9 mouse cellular contexts compared by ENCODE assay signal in genomic region chr11:102216886-102217240, GRCm38 (mm10). TPM values are rescaled to one million over a fixed set of nuclear protein-coding genes. Genes with fewer than 3 reads are reported as not detected.
A peak's percentile ranks its signal among the peaks of the same experiment; 100 is the strongest.
DNase-seq lines count a peak whose midpoint lies in the region; ATAC-seq and TF ChIP-seq lines count a peak whose summit lies in the region.
"Had no signal": no experiment of that assay in that cellular context is flagged by ENCODE, and none has a peak within 500 bp of the region (broad histone marks: within the 10 kb centered on the region; RNA-seq: fewer than 3 reads in every experiment).

No protein-coding gene starts in this region.

- WGBS in olfactory bulb, adult 2 months: 13% methylated on average over 5 of the region's 5 CpGs

- no peak for TF ChIP-seq CTCF in gastrocnemius, adult 2 months (IDR thresholded peaks at IDR 0.05)
- no peak for TF ChIP-seq CTCF in olfactory bulb, adult 2 months (IDR thresholded peaks at IDR 0.05; ENCODE audit: insufficient read depth, low read depth, low read length)

- H3K4me3 ChIP-seq in gastrocnemius, adult 2 months: peak overlapping the region; percentile 80
- peak overlapping the region; percentile 99 for H3K4me3 ChIP-seq in megakaryocyte, embryonic 14.5 days (replicated peaks)
- peak overlapping the region; percentile 52 for H3K4me3 ChIP-seq in olfactory bulb, adult 2 months (ENCODE audit: insufficient read depth, low read depth, low read length)
- H3K4me3 ChIP-seq: midbrain, embryonic 15.5 days had no signal

- peak; percentile 50 for DNase-seq in gastrocnemius, adult 2 months
- DNase-seq in gastrocnemius, adult 18-20 months (ENCODE audit: low spot score): no peak
- peak; percentile 49 to 69 for DNase-seq in heart, postnatal 10 days
- no peak for DNase-seq in embryo, embryonic 9.5 days (ENCODE audit: extremely low spot score)
- no peak for DNase-seq in left cerebral cortex, postnatal 4 days

- TF ChIP-seq POLR2A in olfactory bulb, adult 2 months (IDR thresholded peaks at IDR 0.05; ENCODE audit: insufficient read depth, low read depth, low read length): no peak

- H3K4me1 ChIP-seq in megakaryocyte, embryonic 14.5 days: peaks cover 99% of the 10 kb centered on the region
- H3K4me1 ChIP-seq in olfactory bulb, adult 2 months (ENCODE audit: control insufficient read depth, insufficient read depth, low read length): peaks cover 78% of the 10 kb centered on the region

- H3K27me3 ChIP-seq in megakaryocyte, embryonic 14.5 days (replicated peaks): no peaks in the 10 kb centered on the region
- H3K27me3 ChIP-seq: midbrain, embryonic 15.5 days had no signal

- H3K27ac ChIP-seq in gastrocnemius, adult 2 months: peak overlapping the region; percentile 98
- peak overlapping the region; percentile 92 for H3K27ac ChIP-seq in olfactory bulb, adult 2 months (ENCODE audit: insufficient read depth, low read depth, low read length)
- H3K27ac ChIP-seq: midbrain, embryonic 15.5 days had no signal

- peaks cover 94% of the 10 kb centered on the region for H3K36me3 ChIP-seq in megakaryocyte, embryonic 14.5 days (replicated peaks; ENCODE audit: low read length)

- intact Hi-C loops in gastrocnemius, adult 2 months (cut with DNase I): no loop called here
- intact Hi-C loops in heart, postnatal 10 days (cut with DNase I): no loop called here
- intact Hi-C loops in left cerebral cortex, postnatal 4 days (cut with DNase I): no loop called here

- H3K9me3 ChIP-seq in megakaryocyte, embryonic 14.5 days: no peaks in the 10 kb centered on the region
- H3K9me3 ChIP-seq: midbrain, embryonic 15.5 days had no signal

- no peak for ATAC-seq in megakaryocyte, adult 5-6 weeks (ENCODE audit: poor library complexity, severe bottlenecking)
- ATAC-seq: midbrain, embryonic 15.5 days had no signal

RNA-seq across cellular contexts. Expression of gene Hdac5, which starts 13.1 kb away (rescaled TPM):
- 10 to 100 TPM; 78.3 to 78.7 TPM for total RNA-seq in gastrocnemius, adult 2 months (2021)
- 100 to 1,000 TPM in 1 of 2 experiments, 10 to 100 TPM in 1; 73.6 to 104 TPM for total RNA-seq in gastrocnemius, adult 18-20 months (2021)
- polyA plus RNA-seq in megakaryocyte, embryonic 14.5 days (2012; ENCODE audit: insufficient read depth, low replicate concordance): 384 and 644 TPM in 2 replicates
- total RNA-seq in megakaryocyte, adult 5-6 weeks (2015): 35.0 and 47.6 TPM in 2 replicates
- 36.2 and 36.5 TPM in 2 replicates for total RNA-seq in megakaryocyte, adult 5-6 weeks (2017)
- total RNA-seq in heart, postnatal 10 days (2021): 100 to 1,000 TPM; 106 to 139 TPM
- polyA plus RNA-seq in olfactory bulb, adult 2 months (2012; ENCODE audit: insufficient read depth, insufficient read length, low replicate concordance, missing spikeins): 223 TPM in 1 of 2 replicates, not detected in the other
- 100 to 1,000 TPM; 205 to 213 TPM for total RNA-seq in left cerebral cortex, postnatal 4 days (2021)

RNA-seq across cellular contexts. Expression of gene G6pc3, which starts 27.4 kb away (rescaled TPM):
- 10 to 100 TPM; 50.3 to 53.0 TPM for total RNA-seq in gastrocnemius, adult 2 months (2021)
- 10 to 100 TPM; 60.4 to 61.1 TPM for total RNA-seq in gastrocnemius, adult 18-20 months (2021)
- polyA plus RNA-seq in megakaryocyte, embryonic 14.5 days (2012; ENCODE audit: insufficient read depth, low replicate concordance): 32.9 and 73.3 TPM in 2 replicates
- 23.4 and 23.8 TPM in 2 replicates for total RNA-seq in megakaryocyte, adult 5-6 weeks (2015)
- 14.7 and 19.1 TPM in 2 replicates for total RNA-seq in megakaryocyte, adult 5-6 weeks (2017)
- 10 to 100 TPM; 37.9 to 38.1 TPM for total RNA-seq in heart, postnatal 10 days (2021)
- not detected in 2 replicates for polyA plus RNA-seq in olfactory bulb, adult 2 months (2012; ENCODE audit: insufficient read depth, insufficient read length, low replicate concordance, missing spikeins)
- total RNA-seq in left cerebral cortex, postnatal 4 days (2021): 10 to 100 TPM; 34.6 to 35.4 TPM

RNA-seq across cellular contexts. Expression of gene Lsm12, which starts 31.8 kb away (rescaled TPM):
- total RNA-seq in gastrocnemius, adult 2 months (2021): 100 to 1,000 TPM in 1 of 2 experiments, 10 to 100 TPM in 1; 95.3 to 106 TPM
- total RNA-seq in gastrocnemius, adult 18-20 months (2021): 100 to 1,000 TPM; 102 to 105 TPM
- 36.7 and 120 TPM in 2 replicates for polyA plus RNA-seq in megakaryocyte, embryonic 14.5 days (2012; ENCODE audit: insufficient read depth, low replicate concordance)
- total RNA-seq in megakaryocyte, adult 5-6 weeks (2015): 81.3 and 83.9 TPM in 2 replicates
- 43.0 and 46.5 TPM in 2 replicates for total RNA-seq in megakaryocyte, adult 5-6 weeks (2017)
- total RNA-seq in heart, postnatal 10 days (2021): 10 to 100 TPM; 58.5 to 61.4 TPM
- not detected in 2 replicates for polyA plus RNA-seq in olfactory bulb, adult 2 months (2012; ENCODE audit: insufficient read depth, insufficient read length, low replicate concordance, missing spikeins)
- total RNA-seq in left cerebral cortex, postnatal 4 days (2021): 10 to 100 TPM; 84.5 to 86.0 TPM

RNA-seq across cellular contexts. Expression of gene BC030867, which starts 31.8 kb away (rescaled TPM):
- not detected for total RNA-seq in gastrocnemius, adult 2 months (2021)
- total RNA-seq in gastrocnemius, adult 18-20 months (2021): not detected
- polyA plus RNA-seq in megakaryocyte, embryonic 14.5 days (2012; ENCODE audit: insufficient read depth, low replicate concordance): 2.6 and 4.2 TPM in 2 replicates
- 8.7 and 12.8 TPM in 2 replicates for total RNA-seq in megakaryocyte, adult 5-6 weeks (2015)
- 4.6 and 5.0 TPM in 2 replicates for total RNA-seq in megakaryocyte, adult 5-6 weeks (2017)
- 1 to 10 TPM; 1.7 to 1.8 TPM for total RNA-seq in heart, postnatal 10 days (2021)
- polyA plus RNA-seq in olfactory bulb, adult 2 months (2012; ENCODE audit: insufficient read depth, insufficient read length, low replicate concordance, missing spikeins): not detected in 2 replicates
- total RNA-seq in left cerebral cortex, postnatal 4 days (2021): 1 to 10 TPM; 1.4 to 1.6 TPM

RNA-seq across cellular contexts. Expression of gene Asb16, which starts 51.7 kb away (rescaled TPM):
- total RNA-seq in gastrocnemius, adult 2 months (2021): 10 to 100 TPM; 78.2 to 80.4 TPM
- total RNA-seq in gastrocnemius, adult 18-20 months (2021): 10 to 100 TPM; 86.0 to 97.5 TPM
- polyA plus RNA-seq in megakaryocyte, embryonic 14.5 days (2012; ENCODE audit: insufficient read depth, low replicate concordance): not detected in 2 replicates
- 0.04 TPM in 1 of 2 replicates, not detected in the other for total RNA-seq in megakaryocyte, adult 5-6 weeks (2015)
- not detected in 2 replicates for total RNA-seq in megakaryocyte, adult 5-6 weeks (2017)
- total RNA-seq in heart, postnatal 10 days (2021): under 1 TPM; 0.52 to 0.69 TPM
- polyA plus RNA-seq in olfactory bulb, adult 2 months (2012; ENCODE audit: insufficient read depth, insufficient read length, low replicate concordance, missing spikeins): not detected in 2 replicates
- total RNA-seq in left cerebral cortex, postnatal 4 days (2021): under 1 TPM; 0.91 to 0.98 TPM

Comparison
In these comparisons a context has a peak if more than half of its experiments do, and no peak if none do; other contexts are left out.
1. DNase-seq: peak in gastrocnemius, adult 2 months (single experiment) and heart, postnatal 10 days (2 of 2); none in gastrocnemius, adult 18-20 months (single experiment), embryo, embryonic 9.5 days (single experiment) and left cerebral cortex, postnatal 4 days (single experiment).
2. Peak in every context shown above with its lines, with median percentiles within 50 percentile points of each other: H3K4me3 ChIP-seq.